Mouse (Mus musculus) E14TG2a.4 (cell line): Measurements from ENCODE around the gene Fam71d.

Experiments
- CTCF ChIP-seq: conservative IDR thresholded peaks from 2 replicates; pipeline ENCODE4 v1.5.1; 2014; ENCODE audit warnings: low read length
- NANOG ChIP-seq: IDR thresholded peaks from 2 replicates; pipeline ENCODE4 v1.6.1; 2014; ENCODE audit warnings: borderline replicate concordance, low read length, mixed read lengths
- POU5F1 ChIP-seq: IDR thresholded peaks from 2 replicates; pipeline ENCODE4 v1.6.1; 2014; ENCODE audit warnings: low read length, borderline replicate concordance

GRCm38 (mm10) chr12:78773211-78773610, 81.9 kb downstream of the Fam71d start:
- TF ChIP-seq CTCF (no peak), NANOG (no peak), POU5F1 (no peak)
